Mouse (Mus musculus): ENCODE results near the gene Cd59a. TPM values are rescaled to one million over a fixed set of nuclear protein-coding genes. Genes with fewer than 3 reads are reported as not detected.
"Not testable (repeated sequence)": the region's sequence is repeated elsewhere in the genome, so short reads cannot be mapped to it uniquely, and the experiment has no call there.

Gene Cd59a
- polyA plus RNA-seq, 1 experiment from 2014 or later = 27.4 TPM

DNA sequence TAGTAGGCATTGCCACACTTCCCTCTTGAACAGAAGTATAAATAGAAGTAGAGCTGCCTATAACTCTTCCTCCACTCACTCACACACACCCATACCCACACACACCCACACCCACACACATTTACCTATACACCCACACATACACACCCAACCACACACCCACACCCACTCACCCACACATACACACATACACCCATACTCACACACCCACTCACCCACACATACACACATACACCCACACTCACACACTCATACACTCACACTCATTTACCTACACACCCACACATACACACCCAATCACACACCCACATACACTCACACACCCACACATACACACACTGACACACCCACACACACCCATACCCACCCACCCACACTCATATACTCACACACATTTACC lies 13.1 kb upstream of the Cd59a start:
- H3K27me3 ChIP-seq = no peaks in the 10 kb centered on the region
- no peaks in the 10 kb centered on the region for H3K4me1 ChIP-seq
- H3K27ac ChIP-seq (replicated peaks) = no peak overlapping the region
- no peak overlapping the region for H3K9ac ChIP-seq
- H3K36me3 ChIP-seq = no peaks in the 10 kb centered on the region
- H3K4me3 ChIP-seq (replicated peaks) = no peak overlapping the region
- H3K9me3 ChIP-seq (replicated peaks) = no peaks in the 10 kb centered on the region
- ATAC-seq (ENCODE audit: insufficient number of reproducible peaks, low FRiP score, low TSS enrichment, low read depth) = peak; percentile 24; the same call in 1 of the 2 replicates
- H3K4me2 ChIP-seq (replicated peaks) = no peak overlapping the region

DNA sequence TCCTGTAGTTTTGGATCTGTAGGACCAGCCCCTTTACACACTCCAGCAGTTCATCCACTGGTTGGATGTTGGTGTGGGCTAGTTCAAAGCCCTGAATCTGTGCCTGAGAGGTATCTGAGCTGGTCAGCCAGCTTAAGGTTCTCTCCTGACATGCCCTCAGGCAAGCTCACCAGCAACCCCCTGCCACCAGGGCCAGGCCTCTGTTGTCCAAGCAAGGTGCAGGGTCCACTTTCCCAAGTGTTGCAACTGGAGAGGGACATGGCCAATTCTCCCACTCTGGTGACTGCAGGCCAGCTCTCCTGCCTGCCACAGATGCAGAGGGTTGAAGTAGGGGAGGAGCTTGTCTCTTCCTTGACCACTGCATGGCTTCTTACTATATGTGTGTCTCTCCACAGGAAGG lies 11.6 kb upstream of the Cd59a start:
- H3K36me3 ChIP-seq; ATAC-seq (ENCODE audit: insufficient number of reproducible peaks, low FRiP score, low TSS enrichment, low read depth): not testable (repeated sequence)

GRCm38 (mm10) chr2:104087562-104087961 lies 8.0 kb upstream of the Cd59a start:
- not testable (repeated sequence) for H3K9me3 ChIP-seq (replicated peaks); H3K9ac ChIP-seq; H3K4me3 ChIP-seq (replicated peaks); H3K4me2 ChIP-seq (replicated peaks); H3K4me1 ChIP-seq; H3K27ac ChIP-seq (replicated peaks); H3K36me3 ChIP-seq; ATAC-seq (ENCODE audit: insufficient number of reproducible peaks, low FRiP score, low TSS enrichment, low read depth); H3K27me3 ChIP-seq
- 75% methylated on average over 1 of the region's 1 CpGs for WGBS

More for the DNA sequence above, 11.6 kb upstream of the Cd59a start:
- not testable (repeated sequence) for H3K4me2 ChIP-seq (replicated peaks); H3K4me3 ChIP-seq (replicated peaks); H3K27ac ChIP-seq (replicated peaks); H3K27me3 ChIP-seq; H3K9ac ChIP-seq; H3K4me1 ChIP-seq; H3K9me3 ChIP-seq (replicated peaks)

DNA sequence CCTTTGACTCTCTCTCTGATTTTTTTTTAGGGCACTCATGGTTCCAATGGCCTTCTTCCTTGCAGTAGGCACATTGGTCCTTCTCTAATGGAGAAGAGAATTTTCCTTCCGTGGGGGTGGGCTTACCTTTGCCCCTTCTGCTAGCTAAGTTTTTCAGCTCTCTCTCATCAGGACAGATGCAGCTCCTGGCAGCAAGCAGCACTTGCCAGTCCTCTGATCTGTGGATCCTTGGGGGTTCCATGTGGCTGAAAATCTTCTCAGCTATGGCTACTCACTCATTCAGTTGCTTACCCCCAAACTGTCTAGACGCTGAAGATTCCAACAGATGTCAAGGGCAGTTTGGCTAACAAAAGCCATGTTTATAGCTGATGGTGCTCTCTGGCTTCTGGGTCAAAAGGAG lies 2.3 kb upstream of the Cd59a start:
- H3K27me3 ChIP-seq = no peaks in the 10 kb centered on the region
- no peak overlapping the region for H3K9ac ChIP-seq
- no peak for ATAC-seq (ENCODE audit: insufficient number of reproducible peaks, low FRiP score, low TSS enrichment, low read depth)
- 67% methylated on average over 2 of the region's 2 CpGs for WGBS
- H3K36me3 ChIP-seq = no peaks in the 10 kb centered on the region
- no peaks in the 10 kb centered on the region for H3K9me3 ChIP-seq (replicated peaks)
- H3K27ac ChIP-seq (replicated peaks) = no peak overlapping the region
- no peak overlapping the region for H3K4me3 ChIP-seq (replicated peaks)
- H3K4me2 ChIP-seq (replicated peaks) = no peak overlapping the region
- H3K4me1 ChIP-seq = peaks cover 11% of the 10 kb centered on the region

DNA sequence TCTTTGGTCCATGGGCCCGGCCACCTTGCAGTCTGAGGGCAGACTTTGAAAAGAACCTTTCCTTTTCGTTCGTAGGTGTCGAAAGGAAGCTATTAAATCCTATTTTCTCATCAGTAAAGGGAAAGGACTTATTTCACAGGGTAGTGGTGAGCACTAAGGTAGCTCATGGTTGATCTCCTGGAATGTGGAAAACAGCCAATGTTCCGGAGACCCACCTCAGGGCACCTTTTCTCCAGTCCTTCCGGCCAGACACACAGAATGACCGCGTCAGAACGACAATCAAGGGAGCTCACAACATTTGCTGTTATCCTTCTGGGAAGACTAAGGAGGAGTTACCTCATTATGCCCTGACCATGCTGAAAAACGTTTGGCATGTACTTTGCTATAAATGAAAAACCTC lies 655 bp downstream of the Cd59a start:
- ATAC-seq (ENCODE audit: insufficient number of reproducible peaks, low FRiP score, low TSS enrichment, low read depth) = no peak
- H3K36me3 ChIP-seq = no peaks in the 10 kb centered on the region
- H3K4me3 ChIP-seq (replicated peaks) = peak overlapping the region; percentile 49

DNA sequence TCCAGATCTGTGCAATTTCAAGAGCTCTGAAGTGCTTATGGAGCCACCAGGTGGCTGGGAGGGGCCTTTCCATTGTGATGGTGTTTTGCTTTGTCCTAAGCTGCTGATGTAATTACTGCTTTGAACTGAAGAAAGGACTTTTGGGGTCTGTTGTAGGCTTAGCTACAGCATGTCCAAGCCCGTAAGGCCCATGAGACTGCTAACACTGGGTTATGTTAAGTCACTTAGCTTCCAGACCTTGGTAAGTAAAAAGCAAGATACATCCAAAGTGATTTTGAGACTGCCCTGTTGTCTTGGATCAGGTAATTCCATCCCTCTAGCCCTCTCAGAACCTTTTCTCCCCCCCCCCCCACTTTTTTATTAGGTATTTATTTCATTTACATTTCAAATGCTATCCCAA lies 1.2 kb downstream of the Cd59a start:
- 61% methylated on average over 1 of the region's 1 CpGs for WGBS
- not testable (repeated sequence) for H3K9me3 ChIP-seq (replicated peaks); ATAC-seq (ENCODE audit: insufficient number of reproducible peaks, low FRiP score, low TSS enrichment, low read depth)

More for the DNA sequence above, 655 bp downstream of the Cd59a start:
- peak overlapping the region; percentile 47 for H3K9ac ChIP-seq
- peaks cover 11% of the 10 kb centered on the region for H3K4me1 ChIP-seq
- peak overlapping the region; percentile 55 for H3K27ac ChIP-seq (replicated peaks)
- 43% methylated on average over 10 of the region's 10 CpGs for WGBS
- H3K27me3 ChIP-seq = no peaks in the 10 kb centered on the region
- peak overlapping the region; percentile 63 for H3K4me2 ChIP-seq (replicated peaks)
- H3K9me3 ChIP-seq (replicated peaks) = no peaks in the 10 kb centered on the region

DNA sequence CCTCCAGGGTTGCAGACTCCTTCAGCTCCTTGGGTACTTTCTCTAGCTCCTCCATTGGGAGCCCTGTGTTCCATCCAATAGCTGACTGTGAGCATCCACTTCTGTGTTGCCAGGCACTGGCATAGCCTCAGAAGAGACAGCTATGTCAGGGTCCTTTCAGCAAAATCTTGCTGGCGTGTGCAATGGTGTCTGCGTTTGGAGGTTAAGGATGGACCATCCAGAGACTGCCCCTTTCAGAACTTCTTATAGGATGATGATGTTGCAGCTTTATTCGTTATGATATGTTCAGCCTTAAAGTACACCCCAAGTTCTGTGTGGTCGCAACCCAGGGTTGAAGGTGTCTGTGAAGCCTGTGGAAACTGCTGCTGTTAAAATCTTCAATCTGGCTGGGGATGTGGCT lies 1.8 kb downstream of the Cd59a start:
- peaks cover 11% of the 10 kb centered on the region for H3K4me1 ChIP-seq
- not testable (repeated sequence) for H3K9me3 ChIP-seq (replicated peaks); H3K4me2 ChIP-seq (replicated peaks); H3K4me3 ChIP-seq (replicated peaks); ATAC-seq (ENCODE audit: insufficient number of reproducible peaks, low FRiP score, low TSS enrichment, low read depth); H3K36me3 ChIP-seq; H3K27ac ChIP-seq (replicated peaks); H3K9ac ChIP-seq; H3K27me3 ChIP-seq
- WGBS = 94% methylated on average over 4 of the region's 4 CpGs

More for the DNA sequence above, 1.2 kb downstream of the Cd59a start:
- H3K4me3 ChIP-seq (replicated peaks); H3K9ac ChIP-seq; H3K4me2 ChIP-seq (replicated peaks); H3K36me3 ChIP-seq; H3K27ac ChIP-seq (replicated peaks); H3K27me3 ChIP-seq: not testable (repeated sequence)
- peaks cover 11% of the 10 kb centered on the region for H3K4me1 ChIP-seq

- Histone ChIP-seq H3K27me3 (no peaks in the 10 kb centered on the region), H3K36me3 (no peaks in the 10 kb centered on the region), H3K4me1 (peaks cover 11% of the 10 kb centered on the region), H3K27ac (replicated peaks) (no peak overlapping the region), H3K4me3 (replicated peaks) (no peak overlapping the region), H3K9ac (no peak overlapping the region), H3K4me2 (replicated peaks) (no peak overlapping the region), H3K9me3 (replicated peaks) (no peaks in the 10 kb centered on the region)
- WGBS = 31% methylated on average over 3 of the region's 3 CpGs
- ATAC-seq (ENCODE audit: insufficient number of reproducible peaks, low FRiP score, low TSS enrichment, low read depth) = no peak
These were observed 3.1 kb downstream of the Cd59a start for GRCm38 (mm10) chr2:104098529-104099230.

GRCm38 (mm10) chr2:104099231-104099585 lies 3.6 kb downstream of the Cd59a start:
- Histone ChIP-seq H3K36me3 (no peaks in the 10 kb centered on the region), H3K4me3 (replicated peaks) (no peak overlapping the region), H3K4me1 (peaks cover 11% of the 10 kb centered on the region), H3K4me2 (replicated peaks) (no peak overlapping the region), H3K9me3 (replicated peaks) (no peaks in the 10 kb centered on the region), H3K27me3 (no peaks in the 10 kb centered on the region), H3K27ac (replicated peaks) (no peak overlapping the region), H3K9ac (no peak overlapping the region)
- 83% methylated on average over 2 of the region's 2 CpGs for WGBS
- ATAC-seq (ENCODE audit: insufficient number of reproducible peaks, low FRiP score, low TSS enrichment, low read depth) = peak; percentile 29; the same call in 1 of the 2 replicates

DNA sequence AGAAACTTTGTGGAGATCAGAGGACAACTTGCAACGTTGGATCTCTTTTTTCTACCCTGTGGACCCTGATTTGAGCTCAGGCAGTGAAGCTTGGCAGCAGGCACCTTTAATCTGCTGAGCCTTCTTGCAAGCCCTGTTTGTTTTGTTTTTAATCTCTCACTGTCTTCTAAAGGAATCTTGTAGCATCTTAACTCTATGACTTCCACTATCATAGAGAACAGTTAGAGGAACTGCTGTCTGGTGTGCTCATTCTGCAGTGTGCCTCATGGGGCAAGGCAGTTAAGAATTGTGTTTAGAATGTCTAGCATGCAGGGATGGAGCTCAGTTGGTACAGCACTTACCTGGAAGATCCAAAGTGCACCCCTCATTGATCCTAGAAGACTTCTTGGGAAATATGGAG lies 4.3 kb downstream of the Cd59a start:
- H3K4me3 ChIP-seq (replicated peaks) = no peak overlapping the region
- H3K9ac ChIP-seq = no peak overlapping the region
- no peaks in the 10 kb centered on the region for H3K27me3 ChIP-seq
- 48% methylated on average over 1 of the region's 1 CpGs for WGBS
- no peak overlapping the region for H3K4me2 ChIP-seq (replicated peaks)
- H3K27ac ChIP-seq (replicated peaks) = no peak overlapping the region
- H3K36me3 ChIP-seq = no peaks in the 10 kb centered on the region
- H3K4me1 ChIP-seq = peaks cover 11% of the 10 kb centered on the region
- H3K9me3 ChIP-seq (replicated peaks) = no peaks in the 10 kb centered on the region
- ATAC-seq (ENCODE audit: insufficient number of reproducible peaks, low FRiP score, low TSS enrichment, low read depth) = no peak

GRCm38 (mm10) chr2:104104800-104105199 lies 9.2 kb downstream of the Cd59a start:
- no peak overlapping the region for H3K9ac ChIP-seq
- no peaks in the 10 kb centered on the region for H3K36me3 ChIP-seq
- no peak overlapping the region for H3K27ac ChIP-seq (replicated peaks)
- no peaks in the 10 kb centered on the region for H3K27me3 ChIP-seq
- H3K4me2 ChIP-seq (replicated peaks) = no peak overlapping the region
- WGBS = 93% methylated on average over 6 of the region's 6 CpGs
- H3K4me1 ChIP-seq = no peaks in the 10 kb centered on the region
- ATAC-seq (ENCODE audit: insufficient number of reproducible peaks, low FRiP score, low TSS enrichment, low read depth) = no peak
- H3K4me3 ChIP-seq (replicated peaks) = no peak overlapping the region
- no peaks in the 10 kb centered on the region for H3K9me3 ChIP-seq (replicated peaks)

- H3K36me3 ChIP-seq; H3K9ac ChIP-seq; H3K27ac ChIP-seq (replicated peaks); H3K27me3 ChIP-seq; H3K4me3 ChIP-seq (replicated peaks); H3K9me3 ChIP-seq (replicated peaks); H3K4me1 ChIP-seq; H3K4me2 ChIP-seq (replicated peaks); ATAC-seq (ENCODE audit: insufficient number of reproducible peaks, low FRiP score, low TSS enrichment, low read depth): not testable (repeated sequence)
- 71% methylated on average over 2 of the region's 2 CpGs for WGBS
These were observed 13.4 kb downstream of the Cd59a start for GRCm38 (mm10) chr2:104109021-104109420.

Measured in embryonic facial prominence, embryonic 15.5 days (tissue).